Mouse (Mus musculus) cerebral cortex, adult 2 months (tissue): Measurements from ENCODE around the gene Nbl1.

Experiments used
- WGBS: fragments of 180-500 bp; shearing (Covaris S2); methylation state at CpG from one replicate; pipeline ENCODE4 v1.1.7; 2018; 5-methylcytosine and 5-hydroxymethylcytosine counted together

Nbl1 gene

GRCm38 (mm10) chr4:139064831-139065230 is 28.0 kb downstream of the Nbl1 start:
- 56% methylated on average over 5 of the region's 5 CpGs for WGBS

- WGBS: 54% methylated on average over 7 of the region's 7 CpGs
Observed at GRCm38 (mm10) chr4:139059569-139059968, 33.2 kb downstream of the Nbl1 start.

- WGBS: 94% methylated on average over 5 of the region's 5 CpGs
Observed at GRCm38 (mm10) chr4:139058029-139058428, 34.8 kb downstream of the Nbl1 start.

- WGBS: 80% methylated on average over 5 of the region's 5 CpGs
Observed at GRCm38 (mm10) chr4:139057291-139057690, 35.5 kb downstream of the Nbl1 start.

GRCm38 (mm10) chr4:139055744-139056143 is 37.0 kb downstream of the Nbl1 start:
- WGBS: 73% methylated on average over 3 of the region's 3 CpGs

- 72% methylated on average over 4 of the region's 4 CpGs for WGBS
Observed at GRCm38 (mm10) chr4:139055336-139055735, 37.5 kb downstream of the Nbl1 start.

- 45% methylated on average over 9 of the region's 9 CpGs for WGBS
Observed at GRCm38 (mm10) chr4:139054300-139054923, 38.4 kb downstream of the Nbl1 start.

- WGBS: 75% methylated on average over 5 of the region's 5 CpGs
Observed at GRCm38 (mm10) chr4:139053391-139053790, 39.4 kb downstream of the Nbl1 start.

GRCm38 (mm10) chr4:139052796-139053195 is 40.0 kb downstream of the Nbl1 start:
- WGBS: 40% methylated on average over 7 of the region's 7 CpGs

- whole genome bisulfite sequencing: 40% methylated on average over 6 of the region's 6 CpGs
Observed at GRCm38 (mm10) chr4:139048518-139048917, 44.3 kb downstream of the Nbl1 start.

- WGBS: 78% methylated on average over 5 of the region's 5 CpGs
Observed at GRCm38 (mm10) chr4:139046354-139046753, 46.4 kb downstream of the Nbl1 start.

- 96% methylated on average over 5 of the region's 5 CpGs for WGBS
Observed at GRCm38 (mm10) chr4:139044566-139044965, 48.2 kb downstream of the Nbl1 start.

- WGBS: 83% methylated on average over 2 of the region's 2 CpGs
Observed at GRCm38 (mm10) chr4:139043600-139043999, 49.2 kb downstream of the Nbl1 start.

- 67% methylated on average over 5 of the region's 5 CpGs for WGBS
Observed at GRCm38 (mm10) chr4:139042611-139043010, 50.2 kb downstream of the Nbl1 start.

- WGBS: 57% methylated on average over 10 of the region's 10 CpGs
Observed at GRCm38 (mm10) chr4:139040084-139040839, 52.5 kb downstream of the Nbl1 start.

- WGBS: 52% methylated on average over 17 of the region's 17 CpGs
Observed at GRCm38 (mm10) chr4:139037795-139038607, 54.8 kb downstream of the Nbl1 start.

GRCm38 (mm10) chr4:139035799-139036198 is 57.0 kb downstream of the Nbl1 start:
- 78% methylated on average over 3 of the region's 3 CpGs for WGBS

- 68% methylated on average over 3 of the region's 3 CpGs for WGBS
Observed at GRCm38 (mm10) chr4:139034942-139035341, 57.9 kb downstream of the Nbl1 start.

- 69% methylated on average over 4 of the region's 4 CpGs for WGBS
Observed at GRCm38 (mm10) chr4:139034540-139034939, 58.3 kb downstream of the Nbl1 start.

GRCm38 (mm10) chr4:139034010-139034367 is 58.8 kb downstream of the Nbl1 start:
- 64% methylated on average over 8 of the region's 8 CpGs for WGBS

GRCm38 (mm10) chr4:139033263-139034009 is 59.4 kb downstream of the Nbl1 start:
- 54% methylated on average over 11 of the region's 11 CpGs for WGBS

- 66% methylated on average over 12 of the region's 12 CpGs for WGBS
Observed at GRCm38 (mm10) chr4:139032521-139032920, 60.3 kb downstream of the Nbl1 start.
